Mouse (Mus musculus): ENCODE measurements at regions not wholly inside any gene's neighbourhood (a gene's known extent, or its start where the extent isn't known, plus 50 kb on each side); places are given as distances from the start of the nearest gene placed in this dataset.

- DNase-seq, result no peak
Measured at GRCm38 (mm10) chr10:117434293-117434842, 54.6 kb upstream of the Cpsf6 start.

- no peak for DNase-seq
Measured at GRCm38 (mm10) chr10:117433547-117434292, 53.9 kb upstream of the Cpsf6 start.

GRCm38 (mm10) chr10:117432871-117433546, 53.2 kb upstream of the Cpsf6 start:
- no peak for DNase-seq

- peak; percentile 84 for DNase-seq
Measured at GRCm38 (mm10) chr10:117432415-117432814, 52.6 kb upstream of the Cpsf6 start.

GRCm38 (mm10) chr10:117431850-117432249, 52.0 kb upstream of the Cpsf6 start:
- DNase-seq, result no peak

- no peak for DNase-seq
Measured at GRCm38 (mm10) chr10:117431086-117431619, 51.3 kb upstream of the Cpsf6 start.

GRCm38 (mm10) chr10:117430224-117430884, 50.5 kb upstream of the Cpsf6 start:
- no peak for DNase-seq

- no peak for DNase-seq
Measured at GRCm38 (mm10) chr10:117429459-117430183, 49.8 kb upstream of the Cpsf6 start.

Data from gastrocnemius, postnatal 10 days (tissue).